Mouse (Mus musculus): ENCODE results near the gene A730049H05Rik.

DNA sequence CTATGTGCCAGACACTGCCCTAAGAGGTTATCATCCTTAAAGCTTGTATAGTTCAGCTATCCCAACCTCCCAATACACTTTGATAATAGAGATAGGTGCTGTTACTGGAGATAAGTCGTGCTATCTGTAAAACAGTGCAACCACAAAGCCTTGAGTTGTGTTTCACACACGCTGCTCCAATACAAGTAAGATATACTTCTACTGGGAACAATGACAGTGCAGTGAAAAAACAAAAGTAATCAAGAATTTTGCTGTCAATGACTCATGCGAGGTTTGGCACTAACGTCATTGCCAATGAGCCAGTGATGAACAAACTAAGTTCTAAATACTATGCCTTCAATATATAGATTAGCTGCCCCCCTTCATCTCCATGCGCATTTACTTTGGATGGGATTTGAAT is 10.3 kb downstream of the A730049H05Rik start:
- no peak for TF ChIP-seq CTCF (IDR thresholded peaks at IDR 0.05; ENCODE audit: borderline replicate concordance, insufficient read depth, low read depth, low read length)
- no peak for TF ChIP-seq POLR2A (IDR thresholded peaks at IDR 0.05; ENCODE audit: borderline replicate concordance, insufficient read depth, low read length)

Measured in cerebellum, adult 2 months (tissue).